Mouse (Mus musculus) lung, postnatal 0 days (tissue): ENCODE data around the gene Npm3. TPM values are rescaled to one million over a fixed set of nuclear protein-coding genes. Genes with fewer than 3 reads are reported as not detected.

Experiments
- ATAC-seq: fragments of 200-750 bp; cut with Nextera tagmentation; 2 replicates; pipeline ENCODE4 v1.8.0; 2017; ENCODE audit warnings: moderate library complexity
- DNase-seq: peaks from one replicate; pipeline ENCODE4 v3.0.0-alpha.2; 2016; ENCODE audit warnings: low spot score
- H3K27ac ChIP-seq: fragments of 300-500 bp; sonication (generic); 2 replicates; pipeline ENCODE4 v1.5.1; 2014; ENCODE audit warnings: antibody characterized with exemption, mild to moderate bottlenecking, low read length, mixed read lengths
- H3K27me3 ChIP-seq: fragments of 300-500 bp; sonication (generic); replicated peaks from 2 replicates; pipeline ENCODE4 v1.6.1; 2014; ENCODE audit warnings: low read length, mixed read lengths; ENCODE audit not compliant: insufficient read depth
- H3K36me3 ChIP-seq: fragments of 300-500 bp; sonication (generic); 2 replicates; pipeline ENCODE4 v1.6.1; 2014; ENCODE audit warnings: low read length, mixed read lengths; ENCODE audit not compliant: insufficient read depth
- H3K4me1 ChIP-seq: fragments of 300-500 bp; sonication (generic); 2 replicates; pipeline ENCODE4 v1.6.1; 2014; ENCODE audit warnings: antibody characterized with exemption, low read depth, low read length, mixed read lengths; ENCODE audit not compliant: insufficient read depth
- H3K4me2 ChIP-seq: fragments of 300-500 bp; sonication (generic); replicated peaks from 2 replicates; pipeline ENCODE4 v1.6.1; 2014; ENCODE audit warnings: low read depth, mild to moderate bottlenecking, low read length, moderate library complexity, mixed read lengths
- H3K4me3 ChIP-seq: fragments of 300-500 bp; sonication (generic); 2 replicates; pipeline ENCODE4 v1.5.1; 2014; ENCODE audit warnings: low read depth, low read length
- H3K9ac ChIP-seq: fragments of 300-500 bp; sonication (generic); replicated peaks from 2 replicates; pipeline ENCODE4 v1.6.1; 2014; ENCODE audit warnings: low read depth, mild to moderate bottlenecking
- H3K9me3 ChIP-seq: fragments of 300-500 bp; sonication (generic); 2 replicates; pipeline ENCODE4 v1.6.1; 2016; ENCODE audit warnings: low read length, mixed read lengths
- CTCF ChIP-seq: IDR thresholded peaks from 2 replicates; pipeline ENCODE4 v1.5.1; 2016; ENCODE audit warnings: antibody characterized with exemption, mild to moderate bottlenecking
- EP300 ChIP-seq: IDR thresholded peaks from 2 replicates; pipeline ENCODE4 v1.6.1; 2016; ENCODE audit warnings: antibody characterized with exemption, mild to moderate bottlenecking, control low read depth
- WGBS: fragments of 180-500 bp; shearing (Covaris S2); extraction: QIAGEN DNeasy Blood & Tissue Kit; methylation state at CpG from one replicate; pipeline ENCODE4 v1.1.7; 2014; 5-methylcytosine and 5-hydroxymethylcytosine counted together
- polyA plus RNA-seq: library from polyadenylated mRNA; unstranded; fragments of >200 nt; fragmentation: Nextera tagmentation; extraction: Ambion mirVana; gene quantifications from 2 replicates; pipeline ENCODE4 v1.2.1, GENCODE M21; 2015

Npm3 gene
- polyA plus RNA-seq, 1 experiment from 2014 or later, result 7.7 TPM

DNA sequence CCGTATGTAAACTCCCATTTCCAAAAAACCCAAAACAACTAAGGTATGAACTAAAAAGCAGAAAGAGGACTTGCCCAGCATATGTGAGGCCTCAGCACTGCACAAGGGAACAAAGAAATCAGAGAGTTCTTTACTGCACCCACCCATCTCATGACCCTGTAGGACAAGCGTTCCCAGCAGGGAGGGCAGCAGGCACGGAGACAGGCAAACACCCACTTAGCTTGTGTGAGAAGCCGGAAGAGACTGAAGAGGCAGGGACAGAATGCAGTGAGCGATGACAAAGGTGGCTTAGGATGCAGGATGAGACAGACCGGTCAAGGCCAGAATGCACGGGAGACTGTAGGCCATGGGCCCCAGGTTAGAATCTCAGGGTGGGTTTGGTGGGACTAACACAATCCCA, 17.7 kb downstream of the Npm3 start:
- no peaks in the 10 kb centered on the region for H3K4me1 ChIP-seq
- no peak overlapping the region for H3K4me3 ChIP-seq
- peaks cover 19% of the 10 kb centered on the region; the same call in 1 of the 2 replicates for H3K27me3 ChIP-seq
- no peak overlapping the region for H3K9ac ChIP-seq
- DNase-seq (no peak), ATAC-seq (no peak)
- TF ChIP-seq EP300 (no peak), CTCF (no peak)
- H3K36me3 ChIP-seq, result no peaks in the 10 kb centered on the region
- H3K9me3 ChIP-seq, result no peaks in the 10 kb centered on the region
- WGBS, result 80% methylated on average over 7 of the region's 7 CpGs
- no peak overlapping the region for H3K27ac ChIP-seq
- no peak overlapping the region for H3K4me2 ChIP-seq

- Histone ChIP-seq H3K4me3 (no peak overlapping the region), H3K4me1 (no peaks in the 10 kb centered on the region), H3K27me3 (0 out of 2 replicates have a peak, but pooled peaks cover 10% of the 10 kb centered on the region), H3K9ac (no peak overlapping the region), H3K27ac (no peak overlapping the region), H3K4me2 (no peak overlapping the region), H3K9me3 (no peaks in the 10 kb centered on the region), H3K36me3 (no peaks in the 10 kb centered on the region)
- WGBS, result 67% methylated on average over 8 of the region's 8 CpGs
- ATAC-seq (no peak), DNase-seq (no peak)
- TF ChIP-seq CTCF, result no peak
- no peak for TF ChIP-seq EP300
Measured at GRCm38 (mm10) chr19:45730042-45730441, 19.3 kb downstream of the Npm3 start.

DNA sequence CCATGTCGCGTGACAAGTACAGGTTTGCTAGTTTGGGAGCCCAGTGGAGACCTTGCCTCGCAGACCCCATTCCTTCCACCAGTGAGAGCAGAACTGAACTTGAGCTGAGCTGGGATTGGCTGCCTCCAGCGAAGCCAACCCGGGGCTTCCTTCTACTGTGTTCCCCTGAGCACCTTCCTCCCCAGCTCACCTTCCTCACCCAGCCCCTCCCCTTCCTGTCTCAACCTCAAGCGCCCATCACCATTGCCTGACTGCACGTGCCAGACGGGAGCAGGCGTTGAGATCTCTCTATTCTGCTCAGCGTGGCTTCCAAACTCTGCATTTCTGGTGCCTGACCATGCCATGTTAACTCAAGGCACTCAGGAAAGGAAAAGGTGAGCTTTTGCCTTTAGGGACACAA, 22.2 kb downstream of the Npm3 start:
- H3K4me3 ChIP-seq, result no peak overlapping the region
- H3K9me3 ChIP-seq, result no peaks in the 10 kb centered on the region
- ATAC-seq, result no peak
- TF ChIP-seq CTCF (no peak), EP300 (no peak)
- H3K36me3 ChIP-seq, result no peaks in the 10 kb centered on the region
- no peaks in the 10 kb centered on the region for H3K27me3 ChIP-seq
- no peak overlapping the region for H3K4me2 ChIP-seq
- 67% methylated on average over 10 of the region's 10 CpGs for WGBS
- H3K4me1 ChIP-seq, result no peaks in the 10 kb centered on the region
- no peak overlapping the region for H3K9ac ChIP-seq
- H3K27ac ChIP-seq, result no peak overlapping the region
- no peak for DNase-seq

DNA sequence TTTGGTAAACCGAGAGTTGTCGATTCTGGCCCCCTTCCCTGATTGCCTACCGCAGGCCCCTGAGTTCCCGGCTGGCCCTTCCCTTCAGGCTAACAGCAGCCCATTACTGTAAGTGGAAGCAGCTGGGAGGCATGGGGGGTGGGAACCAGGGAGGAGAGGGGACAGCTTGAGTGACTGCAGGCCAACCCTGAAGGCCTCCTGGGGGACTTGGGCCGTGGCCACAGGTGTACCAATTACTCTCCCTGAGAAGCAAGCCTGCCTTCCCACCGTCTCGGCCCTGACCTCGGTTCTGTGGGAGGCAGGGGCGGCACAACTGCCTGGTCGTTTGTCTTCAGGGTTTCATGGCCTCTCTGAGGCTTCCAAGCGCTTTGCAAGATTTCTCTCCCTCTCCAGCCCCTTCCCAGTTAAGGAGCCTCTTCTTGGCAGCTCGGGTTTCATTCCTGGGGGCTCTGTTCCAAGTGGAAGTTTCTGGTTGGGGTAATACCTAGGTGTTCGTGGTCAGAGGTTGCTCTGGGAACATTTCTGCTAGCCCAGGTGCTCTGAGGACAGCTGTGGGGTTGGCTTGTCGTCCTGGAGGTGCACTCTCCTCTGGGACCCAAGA, 23.6 kb downstream of the Npm3 start:
- H3K4me3 ChIP-seq, result no peak overlapping the region
- no peak overlapping the region for H3K9ac ChIP-seq
- H3K27ac ChIP-seq, result no peak overlapping the region
- no peak overlapping the region for H3K4me2 ChIP-seq
- no peaks in the 10 kb centered on the region for H3K4me1 ChIP-seq
- no peak for DNase-seq
- ATAC-seq, result no peak
- no peaks in the 10 kb centered on the region for H3K36me3 ChIP-seq
- TF ChIP-seq CTCF (no peak), EP300 (no peak)
- H3K9me3 ChIP-seq, result no peaks in the 10 kb centered on the region
- WGBS, result 28% methylated on average over 14 of the region's 14 CpGs
- H3K27me3 ChIP-seq, result no peaks in the 10 kb centered on the region

DNA sequence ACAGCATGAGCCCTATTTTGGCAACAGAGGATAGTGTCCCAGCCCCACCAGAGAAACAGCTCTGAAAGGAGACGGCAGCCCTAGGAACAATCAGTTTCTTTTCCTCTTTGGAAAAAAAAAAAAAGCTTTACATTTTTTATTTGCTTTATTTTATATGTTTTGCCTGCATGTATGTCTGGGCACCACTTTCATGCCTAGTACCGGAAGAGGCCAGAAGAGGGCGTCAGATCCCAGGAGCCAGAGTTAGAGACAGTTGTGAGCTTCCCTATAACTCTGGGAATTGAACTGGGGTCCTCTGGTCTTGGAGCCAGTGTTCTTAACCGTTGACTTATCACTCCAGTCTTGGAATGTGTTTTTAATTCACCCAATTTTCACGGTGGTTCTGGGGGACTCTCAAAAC, 27.2 kb downstream of the Npm3 start:
- Histone ChIP-seq H3K9me3 (no peaks in the 10 kb centered on the region), H3K27me3 (no peaks in the 10 kb centered on the region), H3K36me3 (no peaks in the 10 kb centered on the region), H3K4me2 (no peak overlapping the region), H3K4me3 (no peak overlapping the region), H3K9ac (no peak overlapping the region), H3K27ac (no peak overlapping the region), H3K4me1 (no peaks in the 10 kb centered on the region)
- TF ChIP-seq EP300 (no peak), CTCF (peak; percentile 28; the same call in 1 of the 2 replicates)
- ATAC-seq, result no peak
- 69% methylated on average over 5 of the region's 5 CpGs for WGBS
- DNase-seq, result no peak

- no peaks in the 10 kb centered on the region for H3K4me1 ChIP-seq
- no peak overlapping the region for H3K4me3 ChIP-seq
- no peak for TF ChIP-seq CTCF
- TF ChIP-seq EP300, result no peak
- WGBS, result 64% methylated on average over 3 of the region's 3 CpGs
- no peak overlapping the region for H3K27ac ChIP-seq
- H3K36me3 ChIP-seq, result no peaks in the 10 kb centered on the region
- no peaks in the 10 kb centered on the region for H3K27me3 ChIP-seq
- no peaks in the 10 kb centered on the region for H3K9me3 ChIP-seq
- ATAC-seq (no peak), DNase-seq (no peak)
- peak overlapping the region; percentile 33; the same call in 1 of the 2 replicates for H3K4me2 ChIP-seq
- no peak overlapping the region for H3K9ac ChIP-seq
Measured at GRCm38 (mm10) chr19:45718286-45718685, 31.1 kb downstream of the Npm3 start.
